Mouse (Mus musculus) fibroblast of lung, adult 2 months (primary cell): ENCODE measurements at regions not wholly inside any gene's neighbourhood (a gene's known extent, or its start where the extent isn't known, plus 50 kb on each side); places are given as distances from the start of the nearest gene placed in this dataset.

Experiments
- DNase-seq: peaks from one replicate; pipeline ENCODE4 v3.0.0-alpha.2; 2011; ENCODE audit warnings: low read depth

DNA sequence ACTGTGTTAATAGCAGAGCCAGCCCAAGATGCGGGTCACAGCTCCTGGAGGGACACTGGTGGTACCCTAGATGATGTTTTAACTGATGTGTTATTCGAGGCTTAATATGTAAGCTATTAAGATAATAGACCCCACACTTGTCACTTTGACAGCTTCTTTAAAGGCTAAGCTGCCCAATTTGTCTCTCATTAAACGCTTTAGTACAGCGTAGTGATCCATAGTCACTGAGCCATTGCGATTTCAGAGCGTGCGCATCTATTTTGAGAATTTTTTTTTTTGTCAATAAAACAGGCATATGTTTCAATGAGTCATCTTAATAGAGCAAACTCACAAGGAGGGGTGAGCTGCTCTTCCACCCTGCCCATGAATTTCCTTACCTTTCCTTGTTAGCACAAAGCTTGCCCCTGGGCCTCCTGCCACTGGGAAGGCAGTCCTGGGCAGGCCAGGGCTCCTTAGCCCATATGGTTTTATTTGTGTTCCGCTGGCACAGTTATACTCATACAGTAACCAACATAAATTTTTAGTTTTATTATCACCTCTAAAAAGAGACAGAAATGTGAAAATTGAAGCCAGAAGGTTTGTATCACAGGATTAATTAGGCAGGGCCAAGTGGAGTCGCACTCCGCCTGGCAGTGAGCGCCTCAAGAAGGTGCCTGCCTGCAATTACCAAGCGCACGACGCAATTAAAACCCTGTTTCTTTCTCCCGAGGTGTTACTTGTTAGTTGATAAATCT, 294.3 kb downstream of the Etv1 start:
- DNase-seq = no peak

- no peak for DNase-seq
Measured at GRCm38 (mm10) chr12:39086285-39086684, 307.1 kb downstream of the Etv1 start.

DNA sequence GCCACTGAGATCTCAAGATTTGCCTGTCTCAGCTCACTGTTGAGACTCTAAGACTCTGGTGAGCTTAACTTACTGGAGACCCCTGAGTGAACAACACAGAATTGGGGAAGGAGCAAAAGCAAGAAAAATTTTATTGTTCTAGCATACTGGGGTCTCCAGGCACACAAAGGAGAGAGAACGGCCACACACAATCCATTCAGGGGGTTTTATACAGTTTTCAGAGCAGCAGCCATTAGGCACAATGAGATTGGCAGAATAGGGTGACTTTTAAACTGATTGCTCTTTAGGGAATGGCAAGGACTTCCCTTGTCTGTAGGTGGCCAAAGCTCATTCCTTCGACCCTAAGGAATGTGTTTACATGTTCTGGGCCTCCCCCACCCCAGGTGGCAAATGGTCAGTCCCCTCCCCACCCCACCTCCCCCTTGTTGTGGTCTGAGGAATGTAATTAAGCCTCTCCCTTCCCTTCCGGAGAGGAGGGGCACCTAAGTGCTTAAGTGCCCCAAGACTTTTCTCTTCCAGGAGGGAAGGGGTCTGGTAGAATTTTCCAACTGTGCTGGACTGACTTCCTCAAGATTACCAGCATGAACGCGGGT, 315.6 kb downstream of the Etv1 start:
- no peak for DNase-seq

DNA sequence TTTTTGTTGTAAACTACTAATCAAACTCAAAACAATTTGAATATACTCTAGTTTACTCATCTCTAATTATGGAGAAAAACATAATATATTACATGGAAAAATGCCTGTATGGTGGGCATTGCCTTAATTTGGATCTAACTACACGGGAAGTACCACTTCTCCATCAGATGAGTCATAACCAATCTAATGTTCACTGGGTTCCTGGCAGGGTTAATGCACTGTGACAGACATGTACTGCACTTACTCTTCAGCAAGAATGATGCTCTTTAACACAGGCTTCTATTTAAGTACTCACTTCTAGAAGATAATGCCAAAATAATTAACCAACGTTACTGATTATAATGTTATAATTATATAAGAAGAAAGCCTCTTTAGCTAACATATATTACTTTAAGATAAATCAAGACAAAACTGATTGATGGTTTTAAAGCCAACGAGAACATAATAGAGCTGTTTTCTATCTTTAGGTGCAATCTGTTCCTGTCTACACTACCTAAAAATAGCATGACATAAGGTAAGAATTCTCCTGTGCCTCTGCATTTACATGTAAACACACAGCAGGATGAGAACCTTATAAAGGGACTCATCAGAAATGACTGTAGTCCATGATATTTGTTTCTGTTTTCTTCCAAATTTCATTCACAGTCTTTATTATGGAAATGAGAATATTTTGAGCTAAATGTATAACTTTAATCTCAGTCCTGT, 344.4 kb downstream of the Etv1 start:
- no peak for DNase-seq

DNA sequence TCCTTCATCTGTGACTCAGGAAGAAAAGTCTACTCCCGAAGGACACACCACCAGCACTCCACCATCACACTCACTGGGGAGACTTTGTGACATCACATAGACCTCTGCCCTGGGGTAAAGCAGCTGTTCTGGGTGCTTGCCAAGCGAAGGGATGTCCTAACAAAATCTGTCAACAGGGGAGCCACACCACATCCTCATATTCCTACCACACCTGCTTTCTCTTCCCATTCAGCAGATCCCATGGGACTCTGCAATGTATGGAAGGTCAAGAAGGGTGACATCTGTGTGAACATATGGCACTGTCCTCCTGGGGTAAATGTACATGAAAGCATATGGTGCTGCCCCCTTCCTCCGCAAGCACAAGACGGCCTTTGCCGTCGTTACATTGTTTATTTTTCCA, 375.5 kb downstream of the Etv1 start:
- DNase-seq = no peak

DNA sequence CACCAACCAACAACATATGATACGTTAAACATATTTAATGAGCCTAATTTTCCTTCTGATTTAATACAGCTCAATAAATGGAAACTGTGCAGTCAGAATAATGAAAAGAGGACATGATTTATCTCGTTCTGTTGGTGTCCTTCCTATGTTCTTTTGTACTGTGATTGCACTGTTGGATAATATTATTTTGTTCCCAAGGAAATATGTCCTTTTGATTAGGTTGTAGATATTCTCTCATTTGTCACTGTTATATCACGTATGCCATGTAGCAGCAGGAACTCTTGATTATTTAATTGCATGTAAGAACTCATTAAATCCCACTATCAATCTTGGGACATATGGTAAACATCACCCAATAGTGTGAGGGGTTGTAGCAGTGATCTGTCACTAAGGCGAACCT, 397.8 kb downstream of the Etv1 start:
- DNase-seq = no peak

GRCm38 (mm10) chr12:39224073-39224472, 444.9 kb downstream of the Etv1 start:
- no peak for DNase-seq

- DNase-seq = no peak
Measured at GRCm38 (mm10) chr12:39256605-39257004, 477.4 kb downstream of the Etv1 start.

GRCm38 (mm10) chr12:39257571-39257970, 478.4 kb downstream of the Etv1 start:
- DNase-seq = no peak

DNA sequence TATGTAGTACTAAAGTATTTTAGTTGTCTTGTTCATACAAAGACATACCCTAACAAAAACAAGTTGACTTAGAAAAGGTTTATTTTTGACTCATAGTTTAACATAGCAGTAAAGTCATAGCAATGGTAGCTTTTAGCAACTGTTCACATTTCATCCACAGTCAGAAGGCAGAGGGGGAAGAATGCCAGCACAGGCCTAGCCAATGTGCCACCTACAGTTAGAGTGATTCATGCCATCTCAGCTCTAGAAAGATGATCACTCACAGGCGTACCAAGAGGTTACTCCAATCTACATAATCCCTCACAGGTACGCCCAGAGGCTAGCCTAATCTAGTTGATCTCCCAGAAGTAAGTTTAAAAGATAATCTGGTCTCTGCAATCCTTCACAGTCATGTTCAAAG, 510.5 kb downstream of the Etv1 start:
- no peak for DNase-seq

- no peak for DNase-seq
Measured at GRCm38 (mm10) chr12:39301351-39302212, 522.4 kb downstream of the Etv1 start.

GRCm38 (mm10) chr12:39302213-39302591, 523.0 kb downstream of the Etv1 start:
- DNase-seq = no peak

GRCm38 (mm10) chr12:39307746-39308145, 528.6 kb downstream of the Etv1 start:
- DNase-seq = no peak

- no peak for DNase-seq
Measured at GRCm38 (mm10) chr12:39309905-39310304, 530.7 kb downstream of the Etv1 start.

DNA sequence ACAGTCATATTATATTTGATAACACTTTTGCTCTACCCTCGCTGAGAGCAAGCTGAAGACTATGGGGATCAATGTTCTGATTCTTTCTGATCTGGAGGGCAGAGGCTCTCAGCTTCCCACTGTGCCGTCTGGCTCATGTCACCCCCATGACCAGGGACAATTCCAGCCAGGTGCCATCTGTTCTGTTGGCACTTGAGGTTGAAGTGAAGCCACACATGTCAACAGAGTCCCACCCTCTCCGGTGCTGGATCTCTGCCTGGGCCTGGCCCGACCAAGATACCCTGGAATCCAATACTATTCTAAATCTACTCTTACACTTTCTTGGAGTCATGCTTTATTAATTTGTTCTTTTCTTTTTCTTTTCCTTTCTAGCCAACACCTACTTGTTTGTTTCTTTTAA, 538.0 kb downstream of the Etv1 start:
- no peak for DNase-seq

DNA sequence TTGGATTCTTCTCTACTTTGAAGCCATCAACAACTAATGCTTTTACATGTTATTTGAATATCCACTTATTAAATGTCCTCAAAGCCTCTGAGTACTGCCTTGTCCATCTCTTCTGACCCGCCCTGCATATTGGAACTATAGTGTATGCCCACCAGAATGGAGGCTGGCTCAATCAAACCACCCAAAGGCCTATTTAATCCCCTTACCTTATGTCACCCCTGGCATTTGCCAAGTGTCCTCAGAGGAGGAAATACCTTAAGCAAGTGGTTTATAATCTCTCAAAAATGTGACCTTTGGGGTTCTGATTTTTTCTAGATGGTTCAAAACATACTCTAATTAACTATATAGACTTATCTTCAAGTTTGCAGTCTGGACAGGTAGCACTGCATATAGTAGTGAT, 542.3 kb downstream of the Etv1 start:
- DNase-seq = no peak

DNA sequence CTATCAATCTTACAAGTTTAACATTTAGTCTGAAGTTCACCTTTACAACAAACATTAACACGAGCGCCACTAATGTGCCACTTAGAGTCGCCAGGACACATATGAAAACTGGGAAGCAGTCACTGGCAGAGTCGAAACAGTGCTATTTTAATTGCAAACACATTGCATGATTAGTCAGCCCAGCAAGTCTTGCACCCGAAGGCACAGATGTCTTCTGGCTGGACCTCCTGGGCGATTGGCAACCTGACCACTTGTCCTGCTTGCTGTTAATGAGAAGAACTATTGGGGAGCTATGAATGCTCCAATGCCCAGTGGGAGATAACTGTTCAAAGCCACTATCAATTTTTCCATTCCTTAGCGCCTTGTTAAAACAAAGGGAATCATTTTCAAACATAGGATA, 547.0 kb downstream of the Etv1 start:
- no peak for DNase-seq

DNA sequence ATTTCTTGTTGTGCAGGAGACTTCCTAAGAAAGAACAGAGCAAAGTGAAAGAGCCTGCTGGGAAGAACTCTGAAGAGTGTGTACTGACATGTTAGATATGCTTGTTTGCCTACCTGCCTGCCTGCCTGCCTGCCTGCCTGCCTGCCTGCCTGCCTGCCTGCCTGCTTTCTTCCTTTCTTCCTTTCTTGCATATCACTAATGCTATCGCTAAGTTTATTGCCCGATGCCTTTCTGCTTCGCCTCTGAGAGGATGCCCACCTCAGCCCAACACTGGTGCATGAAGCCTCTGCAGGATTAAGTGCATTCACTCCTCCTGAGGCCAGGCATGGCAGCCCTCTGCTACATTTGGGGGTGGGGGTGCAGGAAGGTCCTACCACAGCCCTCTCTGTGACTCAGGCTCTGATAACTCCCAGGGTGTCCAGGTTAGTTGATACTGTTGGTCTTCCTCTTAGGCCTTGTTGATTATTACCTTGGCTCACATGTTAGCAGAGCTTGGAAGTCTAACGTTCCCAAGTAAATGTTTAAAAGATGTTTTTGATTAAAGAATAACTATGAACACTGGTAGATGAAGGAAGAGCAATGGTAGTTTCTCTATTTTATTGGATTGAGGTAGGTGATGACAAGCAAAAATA, 547.6 kb downstream of the Etv1 start:
- DNase-seq = no peak

DNA sequence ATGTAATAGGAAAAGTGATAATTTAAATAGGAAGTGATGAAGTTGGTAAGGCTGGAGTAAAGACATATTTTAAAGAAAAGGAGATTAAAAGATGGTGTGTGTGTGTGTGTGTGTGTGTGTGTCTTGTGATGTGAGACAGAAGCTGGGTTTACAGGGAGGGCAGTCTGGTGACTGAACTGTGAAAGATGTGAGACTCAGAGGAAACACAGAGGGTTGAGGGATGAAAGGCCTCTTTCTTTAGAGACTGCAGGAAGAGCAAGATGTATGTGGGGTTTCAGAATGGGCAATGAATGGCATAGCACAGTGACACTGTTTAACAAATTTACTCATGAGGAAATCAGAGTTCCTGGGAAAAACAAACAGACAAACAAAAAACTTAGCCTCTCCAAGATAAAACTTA, 549.2 kb downstream of the Etv1 start:
- no peak for DNase-seq

DNA sequence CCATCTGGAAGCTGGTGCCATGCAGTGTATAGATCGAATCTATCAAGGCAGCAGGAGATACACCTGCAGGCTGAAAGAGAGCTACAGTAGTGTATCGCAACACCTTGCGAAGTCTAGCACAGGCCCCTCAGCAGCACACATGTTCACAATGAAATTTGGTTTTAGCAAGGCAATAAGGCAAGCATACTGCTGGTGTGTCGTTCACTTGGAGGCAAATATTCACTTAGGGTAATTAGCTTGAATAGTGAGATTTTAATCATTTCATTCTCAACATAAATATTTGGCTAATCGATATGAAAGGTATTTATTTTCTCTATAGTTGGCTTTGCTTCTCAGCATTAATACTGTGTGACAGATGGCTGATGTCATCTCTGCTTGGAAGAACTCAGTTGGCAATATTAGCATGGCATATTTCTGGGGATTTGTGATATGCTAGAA, 559.9 kb downstream of the Etv1 start:
- DNase-seq = no peak

- no peak for DNase-seq
Measured at GRCm38 (mm10) chr12:39341751-39342271, 562.6 kb downstream of the Etv1 start.

GRCm38 (mm10) chr12:39342327-39342726, 563.1 kb downstream of the Etv1 start:
- DNase-seq = no peak
